Mouse (Mus musculus): ENCODE measurements around the gene Dhx32. TPM values are rescaled to one million over a fixed set of nuclear protein-coding genes. Genes with fewer than 3 reads are reported as not detected.

The Dhx32 gene
- total RNA-seq, 2 experiments from 2014 or later: 36.5 to 39.2 TPM

- no peak overlapping the region for H3K4me3 ChIP-seq
- TF ChIP-seq CTCF (conservative IDR thresholded peaks at IDR 0.05): no peak
- no peak for DNase-seq (ENCODE audit: low spot score in 2 of 2)
- H3K27ac ChIP-seq: no peak overlapping the region
Measured at GRCm38 (mm10) chr7:133792771-133793170, 10.2 kb upstream of the Dhx32 start.

GRCm38 (mm10) chr7:133790608-133791229, 8.2 kb upstream of the Dhx32 start:
- no peak for TF ChIP-seq CTCF (conservative IDR thresholded peaks at IDR 0.05)
- no peak overlapping the region for H3K4me3 ChIP-seq
- no peak overlapping the region for H3K27ac ChIP-seq
- DNase-seq (ENCODE audit: low spot score in 2 of 2): no peak

GRCm38 (mm10) chr7:133790171-133790570, 7.6 kb upstream of the Dhx32 start:
- no peak for TF ChIP-seq CTCF (conservative IDR thresholded peaks at IDR 0.05)
- H3K4me3 ChIP-seq: no peak overlapping the region
- no peak overlapping the region for H3K27ac ChIP-seq
- no peak for DNase-seq (ENCODE audit: low spot score in 2 of 2)

- H3K27ac ChIP-seq: no peak overlapping the region
- DNase-seq (ENCODE audit: low spot score in 2 of 2): no peak
- no peak overlapping the region for H3K4me3 ChIP-seq
- no peak for TF ChIP-seq CTCF (conservative IDR thresholded peaks at IDR 0.05)
Measured at GRCm38 (mm10) chr7:133788147-133788546, 5.6 kb upstream of the Dhx32 start.

- H3K27ac ChIP-seq: no peak overlapping the region
- DNase-seq (ENCODE audit: low spot score in 2 of 2): no peak
- TF ChIP-seq CTCF (conservative IDR thresholded peaks at IDR 0.05): no peak
- no peak overlapping the region for H3K4me3 ChIP-seq
Measured at GRCm38 (mm10) chr7:133787571-133787970, 5.0 kb upstream of the Dhx32 start.

GRCm38 (mm10) chr7:133781991-133782390, 535 bp downstream of the Dhx32 start:
- Histone ChIP-seq H3K27ac (no peak overlapping the region), H3K4me3 (no peak overlapping the region)
- DNase-seq (ENCODE audit: low spot score in 2 of 2): no peak
- TF ChIP-seq CTCF (conservative IDR thresholded peaks at IDR 0.05): no peak

GRCm38 (mm10) chr7:133781583-133781982, 943 bp downstream of the Dhx32 start:
- DNase-seq (ENCODE audit: low spot score in 2 of 2): no peak
- TF ChIP-seq CTCF (conservative IDR thresholded peaks at IDR 0.05): no peak
- Histone ChIP-seq H3K27ac (no peak overlapping the region), H3K4me3 (no peak overlapping the region)

GRCm38 (mm10) chr7:133776626-133776996, 5.9 kb downstream of the Dhx32 start, which contains the start of gene Fank1:
Gene Fank1 (plus strand): TSS chr7:133776861.
- Histone ChIP-seq H3K4me3 (peak within 1 kb of the TSS; percentile 96), H3K27ac (peak within 1 kb of the TSS; percentile 93)
- no peak for TF ChIP-seq CTCF (conservative IDR thresholded peaks at IDR 0.05)
- DNase-seq (ENCODE audit: low spot score in 2 of 2): peak; percentile 84

GRCm38 (mm10) chr7:133775796-133776625, 6.5 kb downstream of the Dhx32 start:
- peak overlapping the region; percentile 96 for H3K4me3 ChIP-seq
- DNase-seq (ENCODE audit: low spot score in 2 of 2): no peak
- no peak for TF ChIP-seq CTCF (conservative IDR thresholded peaks at IDR 0.05)
- peak overlapping the region; percentile 93 for H3K27ac ChIP-seq

- TF ChIP-seq CTCF (conservative IDR thresholded peaks at IDR 0.05): no peak
- DNase-seq (ENCODE audit: low spot score in 2 of 2): no peak
- H3K27ac ChIP-seq: peak overlapping the region; percentile 48; the same call in 1 of the 2 replicates
- H3K4me3 ChIP-seq: peak overlapping the region; percentile 96
Measured at GRCm38 (mm10) chr7:133775179-133775578, 7.3 kb downstream of the Dhx32 start.

- Histone ChIP-seq H3K27ac (peak overlapping the region; percentile 77), H3K4me3 (no peak overlapping the region)
- TF ChIP-seq CTCF (conservative IDR thresholded peaks at IDR 0.05): no peak
- no peak for DNase-seq (ENCODE audit: low spot score in 2 of 2)
Measured at GRCm38 (mm10) chr7:133768517-133768916, 14.0 kb downstream of the Dhx32 start.

GRCm38 (mm10) chr7:133768027-133768426, 14.5 kb downstream of the Dhx32 start:
- no peak for TF ChIP-seq CTCF (conservative IDR thresholded peaks at IDR 0.05)
- Histone ChIP-seq H3K27ac (peak overlapping the region; percentile 77), H3K4me3 (no peak overlapping the region)
- no peak for DNase-seq (ENCODE audit: low spot score in 2 of 2)

GRCm38 (mm10) chr7:133765849-133766243, 16.7 kb downstream of the Dhx32 start:
- Histone ChIP-seq H3K27ac (peak overlapping the region; percentile 3), H3K4me3 (no peak overlapping the region)
- peak; percentile 67 to 71 for DNase-seq (ENCODE audit: low spot score in 2 of 2)
- no peak for TF ChIP-seq CTCF (conservative IDR thresholded peaks at IDR 0.05)
